Mouse (Mus musculus) stomach, postnatal 0 days (tissue): ENCODE measurements around the gene Slc6a9. TPM values are rescaled to one million over a fixed set of nuclear protein-coding genes. Genes with fewer than 3 reads are reported as not detected.

ENCODE experiments used
- ATAC-seq: fragments of 200-750 bp; cut with Nextera tagmentation; 2 replicates; pipeline ENCODE4 v1.8.0; 2017; ENCODE audit not compliant: low FRiP score, low TSS enrichment
- DNase-seq: peaks from one replicate; pipeline ENCODE4 v3.0.0-alpha.2; 2016; ENCODE audit warnings: low spot score
- H3K27ac ChIP-seq: fragments of 300-500 bp; sonication (generic); replicated peaks from 2 replicates; pipeline ENCODE4 v1.5.1; 2014; ENCODE audit warnings: mild to moderate bottlenecking, control low read depth
- H3K27me3 ChIP-seq: fragments of 300-500 bp; sonication (generic); 2 replicates; pipeline ENCODE4 v1.6.1; 2014; ENCODE audit warnings: low read length; ENCODE audit not compliant: control insufficient read depth, insufficient read depth
- H3K36me3 ChIP-seq: fragments of 300-500 bp; sonication (generic); 2 replicates; pipeline ENCODE4 v1.6.1; 2014; ENCODE audit warnings: low read length, mixed read lengths; ENCODE audit not compliant: control insufficient read depth, insufficient read depth
- H3K4me1 ChIP-seq: fragments of 300-500 bp; sonication (generic); replicated peaks from 2 replicates; pipeline ENCODE4 v1.6.1; 2014; ENCODE audit warnings: antibody characterized with exemption; ENCODE audit not compliant: control insufficient read depth, insufficient read depth
- H3K4me2 ChIP-seq: fragments of 300-500 bp; sonication (generic); replicated peaks from 2 replicates; pipeline ENCODE4 v1.6.1; 2014; ENCODE audit warnings: low read depth, mild to moderate bottlenecking, control low read depth, moderate library complexity
- H3K4me3 ChIP-seq: fragments of 300-500 bp; sonication (generic); 2 replicates; pipeline ENCODE4 v1.5.1; 2014; ENCODE audit warnings: low read depth, low read length, control low read depth
- H3K9ac ChIP-seq: fragments of 300-500 bp; sonication (generic); 2 replicates; pipeline ENCODE4 v1.6.1; 2014; ENCODE audit warnings: mild to moderate bottlenecking, low read length, control low read depth, mixed read lengths
- H3K9me3 ChIP-seq: fragments of 300-500 bp; sonication (generic); 2 replicates; pipeline ENCODE4 v1.6.1; 2016; ENCODE audit warnings: low read length; ENCODE audit not compliant: control insufficient read depth
- CTCF ChIP-seq: IDR thresholded peaks from 2 replicates; pipeline ENCODE4 v1.5.1; 2016; ENCODE audit warnings: antibody characterized with exemption, low read depth, mild to moderate bottlenecking, moderate library complexity
- EP300 ChIP-seq: optimal IDR thresholded peaks from 2 replicates; pipeline ENCODE3; 2016; ENCODE audit warnings: antibody characterized with exemption
- WGBS: fragments of 180-500 bp; shearing (Covaris S2); extraction: QIAGEN DNeasy Blood & Tissue Kit; methylation state at CpG from one replicate; pipeline ENCODE4 v1.1.7; 2014; 5-methylcytosine and 5-hydroxymethylcytosine counted together
- polyA plus RNA-seq: library from polyadenylated mRNA; unstranded; fragments of >200 nt; fragmentation: Nextera tagmentation; extraction: Ambion mirVana; gene quantifications from 2 replicates; pipeline ENCODE4 v1.2.1, GENCODE M21; 2015

Gene Slc6a9
- polyA plus RNA-seq, 1 experiment from 2014 or later = 20.6 TPM

- Histone ChIP-seq H3K27me3 (no peaks in the 10 kb centered on the region), H3K4me1 (no peaks in the 10 kb centered on the region), H3K27ac (no peak overlapping the region), H3K4me3 (no peak overlapping the region), H3K9ac (no peak overlapping the region), H3K4me2 (no peak overlapping the region), H3K36me3 (no peaks in the 10 kb centered on the region), H3K9me3 (no peaks in the 10 kb centered on the region)
- DNase-seq (no peak), ATAC-seq (0 out of 2 replicates have a peak, but pooled peaks have one; percentile 21)
- TF ChIP-seq CTCF = no peak
- no peak for TF ChIP-seq EP300
- 53% methylated on average over 9 of the region's 9 CpGs for WGBS
Observed at GRCm38 (mm10) chr4:117813591-117814192, 20.6 kb upstream of the Slc6a9 start.

DNA sequence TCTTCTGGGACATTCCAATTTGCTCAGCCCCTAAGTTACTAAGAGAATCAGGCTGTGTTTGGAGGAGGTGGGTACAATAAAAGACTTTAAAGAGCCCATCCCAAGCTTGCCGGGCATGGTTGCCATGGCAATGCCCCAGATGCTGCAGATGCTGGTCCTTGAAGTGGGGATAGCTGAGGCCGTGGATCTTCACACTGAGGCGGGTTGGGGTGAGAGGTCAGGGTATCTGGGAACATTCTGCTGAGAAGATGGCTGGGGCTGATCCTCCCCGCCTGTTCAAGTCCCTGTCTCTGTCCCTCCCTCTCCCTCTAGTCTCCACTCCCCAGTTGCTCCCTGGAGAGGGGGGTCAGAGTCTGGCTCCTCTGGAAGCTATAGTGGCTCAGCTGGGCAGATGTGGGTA is 20.0 kb upstream of the Slc6a9 start:
- H3K36me3 ChIP-seq = no peaks in the 10 kb centered on the region
- TF ChIP-seq CTCF (no peak), EP300 (no peak)

DNA sequence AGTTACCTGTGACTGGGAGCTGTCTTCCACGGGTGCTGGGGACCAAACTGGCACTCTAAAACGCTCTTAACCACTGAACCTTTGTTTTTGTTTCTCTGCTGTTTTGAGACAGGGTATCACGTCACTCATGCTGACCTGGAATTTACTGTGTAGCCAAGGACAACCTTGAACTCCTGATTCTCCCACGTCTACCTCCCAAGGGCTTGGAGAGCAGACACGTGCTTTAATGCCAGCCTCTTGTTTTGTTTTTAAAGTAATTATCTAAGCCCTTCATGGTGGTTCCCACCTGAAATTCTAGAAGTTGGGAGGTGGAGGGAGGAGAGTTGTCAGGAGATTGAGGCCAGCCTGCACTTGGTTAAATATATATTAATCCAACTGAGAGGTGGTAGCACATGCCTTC is 17.5 kb upstream of the Slc6a9 start:
- no peak for ATAC-seq
- Histone ChIP-seq H3K4me3 (no peak overlapping the region), H3K36me3 (no peaks in the 10 kb centered on the region), H3K27ac (no peak overlapping the region), H3K9ac (no peak overlapping the region), H3K4me1 (no peaks in the 10 kb centered on the region), H3K27me3 (no peaks in the 10 kb centered on the region), H3K9me3 (no peaks in the 10 kb centered on the region), H3K4me2 (no peak overlapping the region)
- no peak for DNase-seq
- no peak for TF ChIP-seq EP300
- TF ChIP-seq CTCF = no peak
- 74% methylated on average over 5 of the region's 5 CpGs for WGBS

More for the DNA sequence above, 20.0 kb upstream of the Slc6a9 start:
- WGBS = 61% methylated on average over 4 of the region's 4 CpGs
- H3K27ac ChIP-seq = no peak overlapping the region
- H3K9me3 ChIP-seq = no peaks in the 10 kb centered on the region
- no peak overlapping the region for H3K4me2 ChIP-seq
- H3K27me3 ChIP-seq = no peaks in the 10 kb centered on the region
- no peak overlapping the region for H3K9ac ChIP-seq
- ATAC-seq (no peak), DNase-seq (no peak)
- no peaks in the 10 kb centered on the region for H3K4me1 ChIP-seq
- no peak overlapping the region for H3K4me3 ChIP-seq

DNA sequence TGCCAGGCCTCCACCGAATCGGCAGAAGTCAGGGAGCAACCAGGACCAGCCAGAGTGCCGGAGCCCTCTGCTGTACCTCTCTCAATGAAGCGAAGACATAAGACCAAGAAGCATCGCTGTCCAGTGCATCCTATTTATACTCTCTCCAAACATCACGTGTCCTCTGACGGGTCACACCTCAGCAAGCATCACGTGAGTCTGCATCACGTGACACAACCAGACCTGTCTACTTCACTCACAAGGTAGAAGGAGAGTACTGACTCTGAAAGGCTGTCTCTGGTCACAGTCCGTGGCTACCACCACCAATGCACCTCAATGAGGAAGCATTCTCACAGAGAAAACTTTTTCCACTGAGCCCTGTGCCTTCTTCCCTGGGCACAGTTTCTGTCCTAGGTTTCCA is 16.3 kb upstream of the Slc6a9 start:
- no peaks in the 10 kb centered on the region for H3K4me1 ChIP-seq
- ATAC-seq (no peak), DNase-seq (no peak)
- no peaks in the 10 kb centered on the region for H3K27me3 ChIP-seq
- no peaks in the 10 kb centered on the region for H3K9me3 ChIP-seq
- no peaks in the 10 kb centered on the region for H3K36me3 ChIP-seq
- H3K4me3 ChIP-seq = no peak overlapping the region
- 86% methylated on average over 10 of the region's 10 CpGs for WGBS
- TF ChIP-seq EP300 (no peak), CTCF (no peak)
- no peak overlapping the region for H3K9ac ChIP-seq
- H3K4me2 ChIP-seq = no peak overlapping the region
- no peak overlapping the region for H3K27ac ChIP-seq

DNA sequence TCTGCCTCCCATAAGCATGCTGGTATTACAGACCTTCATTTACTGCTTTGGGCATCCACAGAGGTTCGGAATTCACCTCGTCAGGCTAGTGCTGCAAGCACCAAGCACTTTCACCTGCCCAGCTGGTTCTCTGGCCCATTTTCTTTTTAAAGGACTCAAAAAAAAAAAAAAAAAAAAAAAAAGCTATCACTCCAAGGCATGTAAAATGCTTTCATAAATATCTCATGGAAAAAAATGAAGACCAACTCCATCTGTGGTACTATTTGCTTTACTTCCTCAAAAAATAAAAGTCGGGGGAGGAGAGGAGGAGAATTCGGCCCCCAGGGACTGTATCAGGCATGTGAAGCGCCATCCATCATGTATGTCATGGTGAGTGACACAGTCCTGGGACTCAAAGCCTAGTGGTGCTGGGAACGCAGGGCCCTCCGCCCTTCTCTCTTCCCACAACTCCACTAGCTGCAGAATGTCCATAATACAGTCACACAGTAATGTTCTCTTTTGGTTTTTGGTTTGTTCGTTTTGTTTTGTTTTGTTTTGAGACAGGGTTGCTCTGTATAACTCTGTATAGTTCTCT is 5.6 kb upstream of the Slc6a9 start:
- Histone ChIP-seq H3K27ac (0 out of 2 replicates have a peak overlapping the region, but pooled peaks have one; percentile 30), H3K9me3 (no peaks in the 10 kb centered on the region), H3K27me3 (no peaks in the 10 kb centered on the region), H3K9ac (no peak overlapping the region), H3K4me1 (peaks cover 11% of the 10 kb centered on the region; the same call in 1 of the 2 replicates), H3K36me3 (no peaks in the 10 kb centered on the region), H3K4me3 (no peak overlapping the region), H3K4me2 (no peak overlapping the region)
- no peak for ATAC-seq
- no peak for DNase-seq
- 56% methylated on average over 8 of the region's 8 CpGs for WGBS
- TF ChIP-seq CTCF (no peak), EP300 (no peak)
